Mouse (Mus musculus) neural tube, embryonic 14.5 days (tissue): Measurements from ENCODE around the gene Dsp. TPM values are rescaled to one million over a fixed set of nuclear protein-coding genes. Genes with fewer than 3 reads are reported as not detected.

Experiments used
- polyA plus RNA-seq: library from polyadenylated mRNA; unstranded; fragments of >200 nt; fragmentation: Nextera tagmentation; extraction: Ambion mirVana; gene quantifications from 2 replicates; pipeline ENCODE4 v1.2.1, GENCODE M21; 2014

The Dsp gene
- polyA plus RNA-seq, 1 experiment from 2014 or later, result 0.15 TPM

Other genes with a start within 250 kb of the Dsp start
- 53.0 and 69.3 TPM in 2 replicates for gene Ssr1, start 157.1 kb upstream of the Dsp start, polyA plus RNA-seq
- gene Riok1, start 114.3 kb upstream of the Dsp start, polyA plus RNA-seq, result 54.0 and 57.5 TPM in 2 replicates
- gene Cage1, start 114.2 kb upstream of the Dsp start, polyA plus RNA-seq, result 2.0 and 2.7 TPM in 2 replicates
- gene Snrnp48, start 53.6 kb downstream of the Dsp start, polyA plus RNA-seq, result 32.9 and 34.5 TPM in 2 replicates
- 1.3 and 4.4 TPM in 2 replicates for gene Bmp6, start 193.8 kb downstream of the Dsp start, polyA plus RNA-seq